Mouse (Mus musculus) embryo, embryonic 10 days (tissue): ENCODE data around the gene Farp1.

Experiments
- DNase-seq: peaks from one replicate; pipeline ENCODE4 v3.0.0-alpha.2; 2015; ENCODE audit warnings: low spot score

The Farp1 gene

DNA sequence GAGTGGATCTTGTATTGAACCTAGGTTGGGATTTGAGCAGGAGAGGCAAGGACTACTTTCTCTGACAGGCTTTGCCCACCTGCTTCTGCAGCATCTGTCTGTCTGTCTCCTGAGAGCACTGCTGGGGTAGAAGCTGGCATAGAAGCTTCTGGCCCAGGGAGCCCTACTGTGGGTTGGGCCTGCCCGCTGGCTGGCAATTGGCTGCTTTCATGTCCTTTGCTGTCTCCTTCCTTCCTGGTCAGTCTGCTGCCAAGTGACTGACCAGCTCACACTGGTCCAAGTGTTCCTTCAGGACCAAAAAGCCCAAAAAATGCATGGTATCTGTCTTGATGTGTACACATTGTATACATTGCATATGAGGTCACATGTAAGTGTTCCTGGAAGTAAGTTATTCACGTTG, 228.9 kb downstream of the Farp1 start:
- no peak for DNase-seq

DNA sequence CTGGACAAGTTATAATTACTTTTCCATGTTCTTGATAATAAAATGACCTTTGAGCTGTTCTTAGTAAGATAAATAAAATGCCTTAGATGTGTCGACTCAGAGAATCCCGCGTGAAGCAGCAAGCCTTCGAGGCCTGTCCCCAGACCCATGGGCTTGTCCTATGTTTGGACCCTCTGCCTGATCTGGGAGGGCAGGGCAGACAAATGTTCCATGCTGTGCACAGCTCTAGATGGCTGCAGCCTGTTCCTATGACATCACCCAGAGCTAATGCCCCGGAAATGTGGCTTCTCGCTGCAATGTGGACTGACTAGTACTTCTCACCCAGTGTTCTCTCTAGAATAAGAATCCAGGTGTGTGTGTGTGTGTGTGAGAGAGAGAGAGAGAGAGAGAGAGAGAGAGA, 229.5 kb downstream of the Farp1 start:
- DNase-seq = no peak

DNA sequence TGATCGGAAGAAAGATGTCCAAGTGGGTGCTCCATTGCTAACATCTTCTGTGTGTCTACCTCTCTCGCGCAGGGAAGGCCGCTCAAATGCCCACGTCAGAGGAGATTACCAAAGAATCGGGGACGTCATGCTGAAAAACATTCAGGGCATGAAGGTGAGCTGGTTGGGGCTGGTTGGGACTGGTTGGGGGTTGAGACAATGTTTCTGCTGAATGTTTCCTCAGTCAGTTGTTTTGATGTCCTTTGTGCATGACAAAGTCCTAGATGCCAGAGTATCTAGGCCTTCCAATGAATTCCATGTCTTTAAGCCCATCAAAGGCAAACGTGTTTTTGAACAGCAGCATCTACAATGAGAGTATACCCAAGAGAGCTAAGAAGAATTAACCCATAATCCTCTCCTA, 232.8 kb downstream of the Farp1 start:
- DNase-seq = no peak

DNA sequence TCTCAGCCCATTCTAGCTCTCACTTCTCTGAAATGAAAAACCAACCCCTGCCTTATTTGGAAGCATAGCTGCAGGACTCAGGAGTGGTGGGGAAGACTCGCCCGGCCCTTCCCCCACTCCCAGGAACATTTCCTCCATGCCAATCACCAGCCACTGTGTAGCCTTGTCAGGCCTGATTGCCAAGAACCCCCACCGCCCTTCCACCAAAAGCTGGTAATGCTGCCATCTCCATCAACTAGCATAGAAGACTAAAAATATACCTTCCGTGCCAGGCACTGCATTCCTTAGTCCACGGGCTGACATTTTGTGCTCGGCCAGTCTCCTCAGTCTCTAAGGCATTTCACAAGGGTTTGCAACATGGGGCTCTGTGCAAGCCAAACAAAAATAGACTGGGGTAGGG, 235.5 kb downstream of the Farp1 start:
- no peak for DNase-seq

DNA sequence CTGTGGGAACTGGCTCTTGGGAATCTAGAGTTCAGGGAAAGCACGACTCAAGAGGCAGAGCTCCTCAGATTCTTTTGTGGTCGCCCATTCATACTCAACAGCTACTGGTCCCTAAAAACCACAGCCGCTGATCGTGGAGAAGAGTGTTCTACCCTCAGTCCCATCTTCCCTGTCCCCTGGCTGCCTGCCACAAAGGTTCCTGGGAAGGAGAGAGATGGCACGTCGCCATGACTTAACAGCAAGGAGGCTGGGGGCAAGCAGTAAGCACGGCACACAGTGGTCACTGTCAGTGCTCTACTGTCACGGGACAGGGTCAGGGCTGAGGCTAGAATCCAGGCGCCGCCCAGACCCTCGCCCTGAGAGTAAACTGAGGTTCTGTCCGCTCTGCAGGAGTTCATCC, 240.0 kb downstream of the Farp1 start:
- DNase-seq = no peak

DNA sequence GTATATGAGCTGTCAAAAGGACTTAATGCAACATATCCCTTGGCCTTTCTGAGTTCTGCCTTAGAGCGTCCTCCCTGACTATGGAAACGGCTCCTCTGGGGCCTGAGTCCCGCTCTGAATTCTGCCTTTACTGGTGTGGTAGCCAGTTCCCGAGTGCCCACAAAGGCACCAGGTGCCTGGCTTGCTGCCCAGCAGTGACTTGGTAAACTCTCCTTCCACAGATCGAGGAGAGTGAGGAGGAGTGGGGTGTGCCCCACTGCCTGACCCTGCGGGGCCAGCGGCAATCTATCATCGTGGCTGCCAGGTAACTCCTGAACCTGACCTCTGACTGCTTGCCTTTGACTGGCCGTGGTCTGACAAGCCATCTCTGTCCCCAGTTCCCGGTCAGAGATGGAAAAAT, 241.0 kb downstream of the Farp1 start:
- no peak for DNase-seq

DNA sequence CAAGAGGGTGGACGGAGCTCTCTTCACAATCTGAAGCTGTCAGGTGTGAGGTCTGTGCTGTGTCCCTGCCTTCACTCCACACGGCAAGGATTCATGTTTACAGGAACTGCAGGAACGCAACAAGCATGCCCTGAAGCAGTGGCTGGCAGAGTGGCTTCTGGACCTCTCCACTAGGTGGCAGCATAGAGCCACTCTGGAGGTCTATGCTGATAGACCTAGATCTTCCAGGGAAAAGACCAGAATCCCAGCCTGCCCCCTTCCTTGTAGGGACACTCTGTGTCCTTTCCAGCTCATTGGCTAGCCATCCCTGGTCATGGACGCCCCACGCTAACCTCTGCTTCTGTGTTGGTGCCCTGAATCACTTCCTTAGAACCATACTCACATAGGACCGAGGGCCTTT, 244.1 kb downstream of the Farp1 start:
- peak; percentile 85 for DNase-seq

DNA sequence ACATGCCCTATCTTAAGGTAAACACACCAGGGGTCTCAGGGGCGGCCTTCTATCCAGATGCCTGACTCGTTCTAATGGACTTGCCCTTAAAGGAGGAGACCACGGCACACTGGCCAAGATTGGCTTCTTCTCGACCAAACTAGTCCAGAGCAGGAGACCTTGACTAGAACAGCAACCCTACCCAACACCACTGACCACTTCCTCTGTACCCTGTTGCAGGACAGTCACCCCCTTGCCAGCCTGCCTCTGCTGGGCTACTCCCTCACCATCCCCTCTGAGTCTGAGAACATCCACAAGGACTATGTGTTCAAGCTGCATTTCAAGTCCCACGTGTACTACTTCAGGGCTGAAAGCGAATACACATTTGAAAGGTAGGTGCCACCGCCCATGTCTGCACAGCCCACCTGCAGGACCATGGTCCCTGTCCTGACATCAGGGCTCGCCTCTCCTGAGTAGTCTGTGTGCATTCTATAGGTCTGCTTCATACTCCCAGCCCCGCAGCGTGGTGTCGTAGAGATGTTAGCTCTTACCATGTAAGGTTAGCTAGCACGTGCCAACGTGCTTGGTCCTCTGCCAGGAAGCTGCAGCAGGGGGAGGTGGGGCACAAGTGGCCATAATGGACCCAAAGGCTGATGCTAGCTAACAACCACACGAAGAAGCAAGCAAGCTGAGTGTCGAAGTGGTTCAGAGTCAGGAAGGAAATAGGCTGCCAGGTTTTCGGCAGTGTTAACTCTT, 245.8 kb downstream of the Farp1 start:
- no peak for DNase-seq

DNA sequence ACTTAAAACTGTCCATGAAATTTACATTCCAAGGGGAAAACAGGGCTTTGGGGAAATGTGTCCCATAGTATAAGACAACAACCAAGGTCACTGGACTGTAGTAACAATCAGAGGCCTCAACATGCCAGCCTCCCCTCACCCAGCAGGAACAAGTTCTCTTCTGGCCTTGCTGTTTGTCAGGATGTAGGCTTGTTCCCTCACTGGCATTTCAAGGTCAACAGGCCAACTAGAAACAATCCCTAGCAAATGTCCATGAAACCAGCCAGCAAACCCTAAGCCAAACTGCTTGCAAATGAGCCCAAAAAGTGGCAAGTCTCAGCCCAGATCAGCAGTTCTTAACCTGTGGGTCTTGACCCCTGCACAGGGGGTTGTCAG, 246.3 kb downstream of the Farp1 start:
- DNase-seq = no peak

DNA sequence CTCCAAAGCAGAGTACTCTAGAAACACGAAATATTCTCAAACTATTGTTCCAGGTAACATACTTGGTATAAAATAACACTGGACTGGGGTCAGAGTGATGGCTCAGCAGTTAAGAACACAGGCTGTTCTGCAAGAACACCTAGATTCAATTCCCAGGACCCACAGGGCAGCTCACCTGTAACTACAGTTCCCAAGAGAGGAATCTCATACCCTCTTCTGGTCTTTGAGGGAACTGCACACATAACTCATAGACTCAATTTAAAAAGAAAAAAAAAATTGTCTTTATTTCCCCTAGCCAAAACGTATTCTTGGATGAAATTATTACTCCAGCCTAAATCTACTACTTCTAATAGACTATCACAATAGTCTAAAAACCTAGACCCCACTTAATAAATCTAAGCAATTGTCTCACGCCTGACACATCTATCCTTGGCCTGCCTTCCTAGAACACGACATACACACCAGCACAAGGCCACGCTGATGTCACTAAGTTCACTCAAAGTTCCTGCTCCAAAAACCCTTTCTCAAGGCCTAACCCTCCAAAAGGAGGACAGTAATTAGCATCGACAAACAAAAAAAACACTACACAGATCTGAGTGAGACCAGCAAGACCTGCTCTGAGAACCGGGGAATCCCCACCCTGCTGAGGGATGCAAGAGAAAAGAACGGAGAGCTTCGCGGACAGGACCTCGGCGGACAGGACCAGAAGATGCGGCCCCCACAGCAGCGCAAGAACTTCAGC, 250.6 kb downstream of the Farp1 start:
- no peak for DNase-seq

DNA sequence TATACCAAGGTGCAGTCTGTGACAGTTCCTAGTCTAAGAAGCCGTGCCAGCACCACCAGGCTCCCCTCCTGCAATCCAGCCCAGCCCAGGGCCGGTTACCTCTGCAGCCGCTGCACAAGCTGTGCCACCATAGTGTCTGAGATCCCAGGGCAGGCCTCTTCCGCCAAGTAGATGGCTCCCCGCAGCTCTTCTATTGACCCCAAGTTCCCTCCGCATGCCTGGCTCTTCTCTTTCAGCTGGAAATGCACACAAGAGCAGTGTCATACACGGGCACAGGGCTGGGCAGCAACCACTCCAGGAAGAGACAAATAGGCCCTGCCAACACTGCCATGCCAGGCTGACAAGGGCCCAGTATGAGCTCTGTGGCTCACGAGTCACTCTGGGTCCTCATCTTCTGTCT, 256.9 kb downstream of the Farp1 start:
- DNase-seq = no peak

DNA sequence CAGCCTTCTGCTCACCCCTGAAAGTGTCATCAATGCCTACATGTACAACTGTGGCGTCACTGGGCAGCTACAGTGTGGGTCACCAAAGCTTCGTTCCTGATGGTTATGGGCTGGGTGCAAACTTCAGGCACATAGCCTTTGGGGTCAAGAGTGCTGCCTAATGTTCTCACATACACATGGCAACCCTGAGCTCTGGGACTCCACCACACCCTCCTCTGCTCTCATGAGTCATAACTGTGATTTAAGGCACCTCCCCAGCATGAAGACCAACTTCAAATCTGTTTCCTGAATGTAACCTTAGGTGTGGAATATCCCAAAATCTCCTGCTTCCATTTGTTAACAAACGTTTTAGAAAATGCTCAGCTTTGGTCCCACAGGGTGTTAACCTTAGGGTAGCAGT, 257.4 kb downstream of the Farp1 start:
- no peak for DNase-seq

DNA sequence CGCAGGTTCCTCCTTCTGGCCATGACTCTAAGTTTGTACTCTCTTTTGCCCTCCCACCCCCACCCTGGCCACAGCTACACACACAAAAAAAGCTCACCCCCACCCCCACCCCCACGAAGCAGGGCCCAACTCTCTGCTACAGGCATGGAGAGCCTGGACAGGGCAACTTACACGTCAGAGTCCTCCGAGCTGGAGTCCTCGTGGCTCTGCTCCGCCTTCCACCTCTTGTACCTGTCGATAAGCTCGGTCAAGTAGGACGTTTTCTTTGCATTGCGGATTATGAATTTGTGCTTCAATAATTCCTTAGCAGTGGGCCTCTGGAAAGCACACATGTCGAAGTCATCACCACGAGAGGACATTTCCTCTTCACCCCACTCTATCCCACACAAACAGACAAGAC, 259.5 kb downstream of the Farp1 start:
- DNase-seq = no peak

DNA sequence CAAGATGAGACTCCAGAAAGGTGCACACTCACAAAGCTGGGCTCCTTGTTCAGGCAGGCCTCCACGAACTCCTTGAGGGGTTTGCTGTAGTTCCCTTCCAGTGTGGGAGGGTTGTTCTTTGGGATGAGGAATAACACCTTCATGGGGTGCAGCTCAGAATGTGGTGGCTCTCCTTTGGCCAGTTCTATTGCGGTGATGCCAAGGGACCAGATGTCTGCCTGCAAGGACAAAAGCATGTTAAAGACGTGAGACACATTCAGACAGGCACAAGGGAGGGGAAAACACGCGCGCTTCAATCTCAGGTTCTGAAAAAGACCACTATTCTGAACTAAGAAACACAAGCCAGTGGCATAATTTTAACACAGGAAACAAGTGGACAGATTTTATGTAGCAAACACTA, 262.1 kb downstream of the Farp1 start:
- DNase-seq = no peak

DNA sequence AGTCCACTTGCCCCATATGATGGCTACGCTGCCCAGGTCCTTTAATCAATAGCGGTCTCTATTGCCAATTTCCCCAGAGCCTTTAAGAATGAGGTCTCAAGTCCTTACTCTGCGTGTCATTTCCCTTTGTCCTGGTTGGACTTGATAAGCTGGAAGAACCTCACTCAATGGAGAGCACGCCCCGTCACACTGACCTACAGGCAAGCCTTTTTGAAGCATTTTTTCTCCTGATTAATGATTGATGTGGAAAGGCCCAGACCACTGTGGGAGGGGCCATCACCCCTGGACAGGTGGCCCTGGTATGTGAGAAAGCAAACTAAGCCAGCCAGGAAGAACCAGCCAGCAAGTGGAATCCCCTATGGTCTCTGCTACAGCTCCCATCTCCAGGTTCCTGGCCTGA, 263.5 kb downstream of the Farp1 start:
- no peak for DNase-seq

DNA sequence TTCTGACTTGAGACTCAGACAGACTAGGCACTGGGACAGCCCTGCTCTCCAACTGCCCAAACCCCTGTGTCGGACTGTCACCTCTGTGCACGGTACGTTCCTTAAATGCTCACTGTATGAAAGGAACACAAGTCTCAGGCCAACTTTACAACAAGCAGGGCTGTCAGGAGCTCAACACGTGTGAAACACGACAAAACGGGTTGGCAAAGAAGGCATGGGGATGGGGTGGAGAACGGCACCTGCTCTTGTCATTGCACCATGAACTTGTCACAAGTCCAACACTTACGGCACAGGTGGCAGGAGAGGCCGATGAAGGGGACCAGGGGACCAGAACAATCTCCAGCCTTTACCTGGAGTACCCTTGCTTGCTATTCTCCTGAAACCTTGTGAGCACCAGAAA, 264.1 kb downstream of the Farp1 start:
- DNase-seq = no peak

DNA sequence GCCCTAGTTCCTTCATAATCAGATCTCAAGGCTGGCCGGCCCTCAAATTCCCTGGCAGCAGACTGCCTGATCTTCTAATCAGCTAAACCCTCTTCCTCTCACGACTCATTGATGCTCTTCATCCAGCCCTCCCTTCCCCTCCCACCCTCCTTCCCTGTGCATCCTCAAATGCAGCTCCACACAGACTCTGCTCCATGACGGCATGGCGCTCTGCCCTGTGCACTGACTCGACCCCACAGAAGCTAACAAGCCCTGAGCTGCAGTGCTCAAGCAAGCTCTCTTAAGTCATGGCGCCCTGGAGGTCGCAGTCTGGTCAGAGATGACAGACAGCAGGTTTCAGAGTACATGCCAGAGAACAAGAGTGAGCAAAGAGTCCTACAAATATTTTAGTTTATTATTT, 269.5 kb downstream of the Farp1 start:
- DNase-seq = peak; percentile 48

DNA sequence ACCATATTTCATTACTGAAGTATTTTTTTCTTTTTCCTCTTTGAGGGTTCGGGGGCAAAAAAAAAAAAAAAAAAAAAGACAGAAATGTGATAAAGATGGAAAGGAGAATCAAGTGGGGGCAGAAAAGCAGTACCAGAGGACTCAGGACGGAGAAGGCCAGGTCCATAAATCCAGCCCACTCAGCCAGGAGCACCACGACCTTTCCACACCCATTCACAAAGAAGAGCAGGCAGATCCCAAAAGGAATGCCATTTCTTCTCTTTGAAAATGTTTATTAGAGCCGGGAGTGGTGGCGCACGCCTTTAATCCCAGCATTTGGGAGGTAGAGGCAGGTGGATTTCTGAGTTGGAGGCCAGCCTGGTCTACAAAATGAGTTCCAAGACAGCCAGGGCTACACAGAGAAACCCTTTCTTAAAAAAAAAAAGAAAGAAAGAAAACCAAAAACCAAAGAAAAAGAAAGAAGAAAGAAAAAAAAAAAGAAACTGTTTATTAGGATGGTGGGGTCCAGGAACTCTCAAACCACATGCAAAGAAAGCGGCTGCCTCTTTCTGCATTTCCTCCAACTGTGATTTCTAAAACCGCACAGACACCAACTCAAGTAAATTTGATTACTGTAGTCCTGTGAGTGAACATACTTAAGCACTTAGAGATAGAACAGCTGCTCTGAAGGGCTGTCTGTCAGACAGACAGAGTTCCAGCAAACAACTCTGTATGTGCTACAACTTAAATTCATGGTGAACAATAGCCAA, 270.5 kb downstream of the Farp1 start:
- DNase-seq = no peak

DNA sequence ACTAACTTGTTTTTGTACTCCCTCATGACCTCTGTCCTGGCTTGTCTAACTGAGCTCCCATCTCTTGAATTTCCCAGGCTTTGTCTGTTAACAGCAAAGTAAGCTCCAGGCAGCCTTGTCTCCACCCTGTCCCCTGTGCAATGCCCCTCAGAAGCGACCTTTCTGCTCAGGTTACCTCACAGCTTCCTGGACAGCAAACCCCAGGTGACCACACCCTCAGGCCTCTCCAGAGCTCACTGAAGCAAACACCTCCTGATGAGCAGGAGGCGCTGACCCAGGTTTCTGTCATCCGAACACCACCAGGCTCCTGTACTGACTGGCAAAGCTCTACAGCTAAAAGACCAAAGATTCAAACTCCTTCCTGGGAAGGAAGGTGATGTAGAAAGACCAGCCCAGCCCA, 274.9 kb downstream of the Farp1 start:
- no peak for DNase-seq

DNA sequence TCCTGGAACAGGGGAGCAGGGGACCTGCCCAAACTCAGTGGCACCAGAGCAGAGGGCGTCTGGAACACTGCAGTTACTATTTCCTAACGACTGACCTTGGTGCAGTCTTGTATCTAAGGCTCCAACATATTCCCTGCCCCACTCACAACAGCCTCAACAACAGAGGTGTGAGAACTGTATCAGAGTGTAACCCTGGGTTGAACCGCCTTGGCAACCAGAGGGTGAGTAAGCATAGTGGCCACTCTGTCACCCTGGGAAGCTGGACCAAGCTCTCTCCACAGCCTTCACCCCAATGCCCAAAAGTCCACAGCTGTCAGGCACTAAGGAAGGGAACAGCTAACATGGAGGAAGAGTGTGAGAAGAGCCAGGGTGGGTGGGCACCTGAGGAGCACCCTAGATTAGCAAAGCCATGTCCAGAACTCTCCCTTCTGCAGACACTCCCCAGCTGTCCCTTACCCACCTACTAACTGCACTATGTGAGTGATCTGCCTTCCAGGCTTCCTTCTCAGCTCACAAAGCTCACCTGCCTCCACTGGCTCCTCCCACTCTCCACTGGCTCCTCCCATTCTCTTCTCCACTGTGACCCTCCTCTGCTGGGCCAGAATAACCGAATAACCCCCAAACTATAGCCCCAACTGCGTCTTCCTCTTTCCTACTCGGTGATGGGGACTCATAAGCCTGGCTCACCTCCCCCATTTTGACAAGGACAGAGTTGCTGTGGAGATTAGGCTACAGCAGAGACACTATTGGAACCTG, 275.5 kb downstream of the Farp1 start:
- no peak for DNase-seq

DNA sequence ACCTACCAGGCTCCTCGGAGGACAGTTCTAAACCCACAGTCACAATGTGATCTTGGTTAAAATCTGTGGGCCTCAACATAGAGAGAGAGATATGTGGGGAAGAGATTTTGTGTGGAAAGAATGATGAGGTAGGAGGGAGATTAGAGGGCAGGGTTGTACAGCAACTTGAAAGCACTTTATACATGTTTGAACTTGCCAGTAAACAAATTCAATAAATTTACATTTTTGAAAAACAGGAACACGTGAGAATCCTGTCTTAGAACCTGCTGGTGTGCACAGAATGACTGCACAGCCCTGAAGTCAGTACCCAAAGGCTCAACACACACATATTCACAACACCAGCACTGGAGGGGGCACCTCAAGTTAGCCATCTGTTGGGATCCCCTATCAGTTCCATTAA, 276.1 kb downstream of the Farp1 start:
- DNase-seq = no peak

DNA sequence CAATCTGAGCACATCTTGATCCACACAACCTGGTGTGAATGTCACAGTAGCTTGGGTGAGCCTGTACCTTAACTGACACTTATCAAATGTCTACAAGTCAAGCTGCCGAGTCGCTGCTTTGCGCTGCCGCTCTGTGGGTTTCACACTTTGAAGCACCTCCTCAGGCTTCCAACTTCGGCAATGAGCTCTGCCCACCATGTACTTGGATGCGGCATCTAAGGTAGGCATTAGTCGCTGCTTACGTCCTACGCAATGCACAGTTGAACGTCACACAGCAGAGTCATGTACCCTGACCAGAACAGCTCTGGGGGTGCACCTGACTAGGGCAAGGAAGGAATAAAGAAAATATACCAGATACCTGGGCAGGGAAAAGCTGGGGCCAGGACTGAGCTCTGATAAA, 278.3 kb downstream of the Farp1 start:
- no peak for DNase-seq

DNA sequence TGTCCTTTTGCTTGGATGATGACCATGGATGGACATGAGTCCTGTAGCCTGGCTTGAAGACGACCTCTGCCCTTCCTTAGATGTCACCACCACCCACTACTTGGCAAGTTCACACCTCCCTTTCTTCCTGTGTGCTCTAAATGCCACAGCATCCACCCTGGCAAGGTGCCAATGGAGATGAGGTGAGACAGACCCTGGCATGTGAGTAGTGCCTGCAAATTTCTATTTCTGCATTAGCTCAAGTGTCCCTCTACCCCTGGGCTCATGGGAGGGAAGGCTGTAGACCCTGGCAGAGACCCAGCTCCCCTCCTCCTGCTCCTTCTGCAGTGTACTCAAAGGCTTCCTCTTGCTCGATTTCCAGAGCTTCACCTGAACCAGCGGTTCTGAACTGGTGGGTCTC, 279.9 kb downstream of the Farp1 start:
- no peak for DNase-seq
